Mouse (Mus musculus) megakaryocyte, adult 5-6 weeks (primary cell): ENCODE measurements at regions not wholly inside any gene's neighbourhood (a gene's known extent, or its start where the extent isn't known, plus 50 kb on each side); places are given as distances from the start of the nearest gene placed in this dataset.

Experiments used
- ATAC-seq: 2 replicates; pipeline ENCODE4 v1.8.0; 2016; ENCODE audit warnings: mild to moderate bottlenecking, inconsistent platforms; ENCODE audit not compliant: poor library complexity, severe bottlenecking

DNA sequence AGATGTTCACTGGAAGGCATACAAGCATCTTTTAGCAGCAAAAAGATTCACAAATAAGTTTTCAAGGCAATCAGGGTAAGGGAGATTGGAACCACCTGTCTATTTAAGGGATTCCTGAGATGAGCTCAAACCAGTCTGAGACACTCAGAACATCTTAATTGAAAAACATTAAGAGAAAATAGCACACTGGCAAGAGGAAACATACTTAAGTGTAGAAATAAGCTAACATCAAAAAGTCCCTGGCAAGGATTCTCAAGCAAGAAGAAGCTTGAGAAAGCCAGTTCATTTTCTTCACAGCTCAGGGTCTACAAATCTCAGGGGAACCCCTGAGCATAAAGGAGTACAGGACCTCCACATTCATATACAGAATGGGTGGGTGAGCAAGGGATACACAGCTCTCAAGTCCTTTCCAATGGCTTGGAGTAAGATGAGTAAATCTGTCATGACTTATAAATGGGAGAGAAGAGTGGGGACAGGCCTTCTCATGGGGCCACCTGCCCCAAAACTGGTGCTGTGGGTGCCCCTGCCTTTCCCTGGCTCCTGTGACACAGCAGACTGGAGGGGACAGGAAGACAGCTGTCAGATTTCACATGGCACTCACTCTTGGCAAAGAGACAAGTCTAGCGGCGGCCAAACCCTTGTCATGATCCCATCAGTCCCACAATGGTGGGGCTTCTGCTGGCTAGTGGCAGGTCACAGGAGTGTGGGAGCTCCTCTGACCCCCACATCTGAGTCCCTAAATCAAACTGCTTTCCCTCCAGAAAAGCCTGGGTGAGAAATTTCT is 436.6 kb downstream of the Meis1 start:
- ATAC-seq, result no peak

DNA sequence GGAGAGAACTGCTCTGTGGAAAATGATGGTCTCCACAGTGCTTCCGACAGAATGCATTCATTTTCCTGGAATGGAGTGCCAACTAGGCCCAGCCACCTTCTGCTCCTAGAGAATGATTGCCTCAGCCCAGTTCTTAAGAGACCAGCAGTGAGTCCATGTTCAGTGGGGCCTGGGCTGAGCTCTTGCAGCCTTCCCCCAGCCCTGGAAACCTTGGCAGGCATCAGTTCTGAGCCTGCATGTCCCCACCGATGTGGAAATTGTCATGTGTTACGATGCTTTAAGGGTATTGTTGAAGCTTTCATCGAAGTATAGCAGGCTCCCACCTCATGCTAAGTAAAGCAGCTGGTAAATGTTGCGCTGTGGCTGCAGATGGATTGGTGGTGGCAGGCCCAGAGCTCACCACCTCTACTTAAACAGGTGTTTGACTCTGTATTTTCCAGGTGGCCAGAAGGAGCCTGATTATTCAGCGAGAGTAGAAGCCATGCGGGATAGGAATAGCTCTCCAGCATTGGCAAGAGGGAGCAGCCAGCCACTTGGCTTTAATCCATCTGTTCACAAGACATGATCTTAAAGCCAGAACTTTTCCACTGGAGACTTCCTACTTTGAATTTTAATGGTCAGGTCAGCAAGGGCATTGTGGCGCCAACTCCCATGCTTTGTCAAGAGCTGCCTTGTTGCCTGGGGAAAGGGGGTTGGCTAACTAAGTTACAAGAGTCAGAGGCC is 437.5 kb downstream of the Meis1 start:
- no peak for ATAC-seq

DNA sequence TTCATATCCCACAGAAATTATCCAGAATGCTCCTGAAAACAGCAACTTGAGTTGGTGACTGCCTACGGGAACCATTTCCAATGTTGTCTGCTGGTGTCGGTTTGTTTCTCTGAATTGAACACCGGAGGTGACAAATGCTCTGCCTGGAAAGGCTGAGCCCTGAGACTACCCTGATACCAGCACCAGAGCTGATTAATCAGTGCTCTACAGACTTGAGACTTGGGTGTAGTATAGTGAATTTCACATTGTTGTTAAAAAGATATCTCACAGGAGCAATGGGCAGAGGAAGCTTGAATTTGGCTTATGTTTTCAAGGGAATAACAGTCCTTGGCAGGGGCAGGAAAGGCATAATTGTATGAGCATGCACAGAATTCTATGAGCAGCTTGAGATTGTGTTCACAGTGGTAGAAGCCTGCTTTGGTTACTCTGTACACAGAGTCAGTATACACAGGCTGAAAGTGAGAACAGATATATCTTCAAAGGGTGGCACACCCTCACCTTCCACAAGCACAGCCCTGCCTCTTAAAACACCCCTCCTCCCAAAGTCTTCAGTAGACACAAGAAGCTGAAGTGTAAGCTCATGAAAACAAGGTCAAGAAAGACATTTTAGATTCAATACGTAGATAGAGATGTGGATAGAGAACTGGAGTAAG is 447.1 kb downstream of the Meis1 start:
- ATAC-seq, result no peak

DNA sequence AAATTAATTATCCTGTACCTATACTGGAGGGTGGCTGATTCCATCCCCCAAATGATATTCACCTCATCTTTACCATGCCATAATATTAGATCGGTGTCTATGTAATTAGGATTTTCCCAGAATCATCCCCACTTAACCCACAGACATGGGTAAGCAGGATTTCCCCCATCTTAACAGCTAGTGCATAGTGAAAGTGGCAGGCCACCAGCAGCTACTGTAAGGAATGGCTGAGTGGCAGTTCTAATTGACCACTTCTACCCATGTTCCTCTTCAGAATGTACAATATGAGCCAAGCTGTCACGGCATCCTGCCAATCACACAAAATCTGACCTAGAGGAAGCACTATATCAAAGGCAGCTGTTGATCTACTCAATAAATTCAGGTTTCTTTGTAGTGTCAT is 455.8 kb downstream of the Meis1 start:
- no peak for ATAC-seq

DNA sequence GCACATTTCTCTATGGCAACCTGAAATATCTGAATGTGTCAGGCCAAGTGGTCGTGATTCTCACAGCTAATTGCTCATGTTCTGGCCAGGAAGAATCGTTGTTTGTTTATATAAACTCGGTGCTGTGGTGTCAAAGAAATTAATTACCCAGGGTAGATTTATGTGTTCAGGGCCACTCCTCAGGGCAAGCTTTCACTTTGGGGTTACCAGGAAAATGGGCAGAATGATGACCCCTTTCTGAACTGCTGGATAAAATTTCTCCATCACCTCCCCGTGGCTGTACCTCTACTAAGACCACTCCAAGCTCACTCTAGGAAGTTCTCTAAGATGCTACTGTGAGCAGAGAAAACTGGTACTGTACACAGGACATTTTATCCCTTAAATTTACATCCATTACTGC is 460.1 kb downstream of the Meis1 start:
- ATAC-seq, result no peak

DNA sequence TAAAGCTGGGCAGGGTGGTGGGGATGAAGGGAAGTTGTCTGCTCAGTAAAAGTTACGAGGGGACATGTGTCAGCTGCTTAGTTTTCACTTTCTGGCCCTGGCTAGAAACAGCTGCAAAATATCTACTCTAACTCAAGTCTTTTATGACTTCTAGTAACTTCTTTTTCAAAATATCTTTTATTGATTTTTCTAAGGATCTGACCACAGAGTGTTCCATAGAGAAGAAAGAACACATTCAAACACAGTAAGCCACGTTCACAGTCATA is 483.3 kb downstream of the Meis1 start:
- ATAC-seq, result no peak

DNA sequence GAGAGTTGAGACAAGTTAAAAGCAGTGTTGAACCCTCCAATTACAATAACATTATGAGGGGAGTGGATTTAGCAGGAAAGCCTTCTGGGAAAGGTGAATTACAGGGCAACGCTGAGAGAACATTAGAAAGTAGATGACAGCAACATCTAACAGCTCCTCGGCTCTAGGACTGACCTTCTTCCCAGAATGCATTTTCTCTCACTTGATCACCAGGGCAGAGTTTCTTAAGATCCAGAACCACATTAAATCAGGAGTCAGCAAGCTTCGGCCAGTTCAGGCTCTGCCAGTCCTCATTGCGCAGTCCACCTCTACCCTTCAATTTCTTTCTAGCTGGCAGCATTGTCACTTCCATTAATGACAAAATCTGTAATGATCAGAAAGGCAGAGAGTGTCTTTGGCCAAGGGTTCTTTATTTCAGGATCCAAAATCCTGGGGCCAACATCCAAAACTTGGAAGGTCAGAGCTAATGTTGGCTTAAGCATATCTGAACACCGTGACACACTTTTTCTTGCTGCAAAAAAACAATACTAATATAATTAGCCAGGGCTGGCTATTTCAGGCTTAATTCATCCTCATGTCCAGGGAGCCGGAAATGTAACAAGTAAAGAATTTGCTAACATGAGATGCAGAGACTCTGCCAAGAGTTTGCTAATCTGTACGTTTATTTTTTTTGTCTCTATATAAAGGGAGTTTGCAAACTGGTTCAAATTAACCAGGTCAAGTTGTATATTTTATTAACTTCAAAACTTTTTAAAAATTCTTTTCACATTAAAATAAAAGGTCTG is 483.8 kb downstream of the Meis1 start:
- no peak for ATAC-seq

DNA sequence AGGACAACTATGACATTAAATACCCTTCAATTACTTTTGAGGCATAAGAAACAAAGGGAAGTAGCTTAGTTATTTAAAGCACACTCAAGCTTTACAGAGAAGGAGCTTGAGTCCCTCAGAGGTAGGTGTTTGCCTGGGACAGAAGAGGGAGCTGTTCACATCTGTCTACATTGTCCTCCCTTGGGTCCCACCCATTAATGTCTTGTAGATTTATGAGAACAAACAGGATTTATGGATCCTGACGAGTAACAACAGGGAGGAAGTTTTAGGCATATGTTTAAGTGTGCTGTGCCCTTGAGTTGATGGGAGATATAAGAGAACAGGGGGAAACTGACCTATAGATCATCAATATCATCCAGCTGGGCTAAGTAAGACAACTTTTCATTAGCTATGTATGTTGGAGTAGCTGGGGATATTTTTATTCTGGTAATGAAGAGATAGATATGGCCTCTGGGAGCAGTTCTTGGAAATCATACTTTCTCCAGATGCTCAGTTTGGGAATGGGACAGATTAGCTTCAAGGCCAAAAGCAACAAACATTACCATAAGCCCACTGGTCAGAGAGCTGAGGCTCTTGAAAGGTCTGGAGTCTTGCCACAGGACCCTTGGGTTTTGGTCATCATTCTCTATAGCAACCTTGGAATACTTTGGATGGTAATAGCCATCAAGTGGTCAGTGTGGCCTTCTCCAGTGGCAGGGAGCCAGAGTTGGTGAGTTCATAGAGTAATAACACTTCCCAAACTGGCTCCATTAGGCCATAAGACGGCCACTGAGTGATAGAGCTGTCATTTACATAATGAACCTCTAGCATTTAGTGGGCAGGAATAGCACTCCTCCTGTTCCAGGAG is 487.3 kb downstream of the Meis1 start:
- no peak for ATAC-seq

DNA sequence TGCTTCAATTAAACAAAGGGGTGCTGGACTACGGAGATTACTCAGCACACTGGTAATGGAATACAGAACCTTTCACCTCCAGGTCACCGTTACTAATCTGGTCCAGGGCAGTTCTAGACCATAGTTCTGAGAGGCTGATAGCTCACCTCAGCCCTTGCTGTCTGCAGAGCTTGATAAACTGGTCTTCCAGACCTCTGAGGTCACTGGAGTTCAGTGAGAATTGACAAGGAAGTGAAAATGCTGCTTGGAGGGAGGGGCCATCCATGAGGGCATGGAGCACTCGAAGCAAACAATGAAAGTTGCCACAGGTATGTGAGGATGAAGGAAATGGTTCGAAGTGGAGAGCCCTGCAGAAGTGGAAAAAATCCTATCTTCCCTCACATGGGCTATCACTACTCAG is 490.2 kb downstream of the Meis1 start:
- no peak for ATAC-seq

DNA sequence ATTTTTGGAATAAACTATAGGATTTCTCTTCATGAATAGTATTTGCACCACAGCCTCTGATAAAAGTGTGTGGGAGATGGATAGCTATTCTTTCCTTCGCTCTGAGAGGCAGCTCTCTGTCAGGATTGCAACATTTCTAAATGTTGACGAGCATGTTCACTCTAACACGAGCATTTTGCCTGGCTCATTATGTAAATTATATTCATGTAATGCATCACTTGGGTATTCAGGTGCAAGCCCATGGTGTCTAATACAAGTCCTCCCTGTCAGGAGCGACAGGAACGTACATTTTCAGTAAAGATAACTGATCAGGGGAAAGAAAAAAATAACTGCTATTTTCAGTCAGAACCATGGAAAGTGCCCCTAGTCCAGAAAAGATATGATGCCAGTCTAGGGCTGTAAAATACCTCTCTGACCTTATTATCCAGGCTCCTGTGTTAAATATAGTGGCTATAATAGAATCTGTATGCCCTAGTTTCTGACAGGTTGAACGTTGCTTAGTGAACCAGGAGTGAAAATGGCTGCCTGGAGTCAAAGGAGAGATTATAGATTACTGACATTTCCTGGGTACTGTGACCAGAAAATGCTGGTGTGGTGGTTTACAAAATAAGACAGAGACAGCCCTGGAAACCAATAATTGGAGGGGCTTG is 523.6 kb downstream of the Meis1 start:
- no peak for ATAC-seq

DNA sequence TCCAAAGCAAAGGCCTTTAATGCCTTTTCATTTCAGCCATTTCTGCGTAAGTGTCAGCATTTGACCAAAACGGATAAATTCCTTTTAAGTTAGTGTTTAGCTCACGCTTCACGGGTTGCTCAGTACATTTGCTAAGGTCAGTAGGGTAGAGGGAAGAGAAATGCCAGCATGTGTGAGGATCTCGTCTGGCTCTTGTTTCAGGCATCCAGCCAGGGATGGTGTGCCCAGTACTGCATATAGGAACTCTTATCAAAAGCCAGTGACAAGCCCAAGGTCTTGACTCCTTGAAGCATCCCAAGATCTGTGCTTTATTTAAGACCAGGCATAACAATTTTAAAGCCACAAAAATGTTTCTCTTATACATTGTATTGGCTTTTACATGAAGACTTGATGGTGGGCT is 524.8 kb downstream of the Meis1 start:
- no peak for ATAC-seq

DNA sequence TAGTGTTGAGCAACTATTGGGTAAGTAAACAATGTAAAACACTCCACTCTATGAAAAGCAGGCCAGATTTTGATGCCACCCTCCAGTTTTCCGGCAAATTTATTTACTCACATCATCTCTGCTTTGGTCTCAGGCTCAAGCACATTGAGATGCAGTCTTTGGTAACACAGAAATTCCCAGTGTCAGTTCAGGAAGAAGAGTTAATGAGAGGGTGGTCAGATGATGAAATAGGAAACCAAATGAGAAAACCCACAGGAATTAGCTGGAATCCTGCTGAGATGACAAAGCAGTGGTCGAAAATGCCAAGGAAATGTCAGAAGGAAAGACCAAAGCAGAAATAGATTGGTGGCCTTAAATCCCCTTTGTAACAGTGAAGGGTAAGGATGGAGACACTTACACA is 525.7 kb downstream of the Meis1 start:
- ATAC-seq, result no peak

DNA sequence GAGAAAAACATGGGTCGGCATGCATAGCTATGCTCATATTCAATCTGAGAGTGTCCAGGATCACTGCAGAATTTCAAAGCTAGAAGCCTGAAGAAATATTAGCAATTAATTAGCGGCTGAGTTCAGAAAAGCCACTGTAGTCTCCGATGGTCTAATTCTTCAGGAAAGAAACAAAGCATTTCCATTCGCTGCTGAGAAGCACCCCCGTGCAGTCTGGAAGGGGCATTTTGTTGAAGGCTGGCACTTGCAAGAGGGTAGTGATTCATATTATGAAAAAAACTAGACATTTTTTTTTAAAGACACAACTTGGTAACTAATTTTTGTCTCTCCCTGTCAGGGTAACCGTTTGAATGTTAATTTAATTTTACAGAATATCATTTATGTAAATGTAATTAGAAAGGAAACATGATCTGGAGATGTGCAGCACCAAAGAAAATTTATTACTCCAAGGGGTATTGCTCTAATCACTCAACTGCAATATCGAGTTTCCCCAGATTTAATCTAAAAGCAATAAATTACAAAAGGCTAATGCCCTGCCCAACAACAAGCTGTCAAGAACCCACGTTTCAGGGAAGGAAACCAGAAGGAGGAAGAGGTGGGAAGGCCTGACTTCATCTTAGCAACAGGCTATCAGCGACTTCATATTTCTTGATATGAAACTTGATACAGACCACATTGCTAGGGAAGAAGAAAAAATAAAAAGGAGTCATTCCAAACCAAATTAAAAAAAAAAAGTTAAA is 529.1 kb downstream of the Meis1 start:
- ATAC-seq, result no peak

DNA sequence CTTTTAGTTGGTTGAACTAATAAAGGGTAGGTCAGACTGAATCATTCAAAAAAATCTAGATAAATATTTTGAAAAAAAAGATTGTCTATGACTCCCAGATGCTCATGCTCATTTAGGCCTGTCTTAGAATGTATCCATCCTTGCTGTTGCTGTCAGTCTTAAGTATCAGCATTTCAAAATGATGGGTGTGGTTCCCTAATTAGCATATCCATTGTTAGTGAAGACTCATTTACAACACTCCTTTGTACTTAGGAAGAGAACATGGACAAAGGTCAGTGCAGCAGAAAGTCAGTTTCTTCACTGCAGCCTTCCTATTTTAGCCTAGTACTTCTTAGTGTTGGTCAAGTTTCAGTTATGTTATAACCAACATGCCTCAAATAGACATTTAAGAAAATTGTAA is 525.2 kb upstream of the Etaa1 start:
- ATAC-seq, result no peak

DNA sequence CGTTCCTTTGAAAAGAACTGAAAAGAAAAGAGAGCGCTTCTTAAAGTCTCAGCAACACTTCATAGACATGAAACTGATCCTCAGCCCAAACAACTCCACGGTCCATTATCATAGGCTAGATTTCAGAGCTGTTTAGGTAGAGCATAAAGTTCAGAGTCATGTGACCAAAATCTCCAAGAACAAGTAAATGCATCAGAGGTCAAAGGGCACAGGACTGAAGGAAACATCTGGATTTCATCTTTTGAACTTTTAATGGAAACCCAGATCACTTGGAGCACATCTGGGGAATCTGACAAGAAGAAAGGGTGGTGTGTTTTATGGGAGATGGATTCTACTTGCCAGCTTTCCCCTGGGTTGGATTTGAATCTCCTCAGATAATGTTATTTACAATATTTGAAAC is 497.6 kb upstream of the Etaa1 start:
- ATAC-seq, result no peak

DNA sequence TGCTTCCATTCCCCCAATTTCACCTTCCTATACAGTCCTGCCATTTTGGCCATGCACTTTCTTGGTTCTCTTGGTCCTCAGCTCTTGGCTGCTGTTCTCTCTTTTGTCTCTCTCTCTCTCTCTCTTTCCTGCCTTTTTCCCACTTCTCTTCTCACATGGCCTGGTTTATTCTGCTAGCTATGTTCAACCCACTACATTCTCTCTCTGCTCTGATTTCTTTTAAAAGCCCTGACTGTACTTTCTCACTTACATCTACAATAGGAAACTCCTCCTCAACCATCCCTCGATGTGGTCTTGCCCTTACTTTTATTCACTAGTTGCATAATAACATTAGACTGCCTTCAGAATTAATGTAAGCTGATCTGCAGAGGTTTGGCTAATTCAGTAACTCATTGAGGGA is 495.2 kb upstream of the Etaa1 start:
- ATAC-seq, result no peak

DNA sequence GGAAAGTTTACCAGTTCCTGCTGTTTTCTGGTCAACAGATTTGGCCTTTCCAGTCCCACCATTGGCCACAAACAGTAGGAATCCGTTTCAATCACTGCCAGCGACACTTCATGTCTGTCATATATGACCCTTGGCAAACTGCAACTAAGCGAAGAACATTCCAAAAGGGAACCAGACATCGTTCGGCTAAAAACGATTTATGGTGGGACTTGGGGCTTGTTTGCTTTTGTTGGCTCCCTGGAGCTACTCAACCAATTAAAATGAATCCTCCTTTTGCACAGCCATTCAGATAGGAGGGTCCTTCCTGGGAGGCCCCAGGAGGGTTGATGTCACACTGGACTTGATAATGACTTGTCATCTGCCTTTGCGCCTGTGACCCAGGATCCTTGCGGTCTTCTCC is 490.9 kb upstream of the Etaa1 start:
- no peak for ATAC-seq

DNA sequence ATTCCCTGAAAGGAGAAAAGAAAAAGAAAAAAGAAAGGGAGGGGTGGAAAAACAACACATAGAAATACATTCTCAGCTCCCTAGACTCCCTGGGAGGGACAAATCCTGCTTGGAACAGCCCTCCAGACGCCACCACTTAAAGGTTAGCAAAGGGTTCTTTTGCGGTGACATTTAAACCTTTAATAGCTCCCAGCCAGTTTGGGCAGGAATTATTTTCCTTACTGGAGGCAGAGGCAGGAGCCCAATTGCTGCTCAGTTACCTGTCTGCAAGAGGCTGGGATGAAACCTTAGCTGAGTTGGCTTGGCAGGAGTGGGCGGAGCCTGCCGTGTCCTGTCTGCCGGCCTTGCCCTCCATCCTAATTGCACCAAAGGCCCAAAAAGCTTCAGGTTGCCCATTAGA is 490.4 kb upstream of the Etaa1 start:
- no peak for ATAC-seq

DNA sequence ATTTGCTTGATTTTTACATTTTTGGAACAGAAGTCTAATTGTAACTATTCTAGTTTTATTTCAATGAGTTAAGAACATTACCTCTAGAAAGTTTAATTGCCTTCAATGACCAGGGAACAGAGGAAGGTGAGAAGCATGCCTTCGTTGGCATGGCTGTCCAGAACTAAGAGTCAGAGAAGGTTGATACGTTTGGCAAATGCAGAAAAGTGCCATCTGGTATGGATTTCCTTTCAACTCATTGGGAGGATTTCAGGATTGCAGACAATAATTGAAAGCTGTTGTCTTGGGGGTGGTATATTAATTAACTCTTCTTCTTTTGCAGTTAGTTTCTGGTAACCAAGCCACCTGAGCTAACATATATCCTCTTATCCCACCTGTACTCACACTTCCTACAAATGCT is 489.5 kb upstream of the Etaa1 start:
- ATAC-seq, result no peak
